Mouse (Mus musculus) Patski (cell line): ENCODE results near the gene Cabcoco1. TPM values are rescaled to one million over a fixed set of nuclear protein-coding genes. Genes with fewer than 3 reads are reported as not detected.

Source experiments
- ATAC-seq: fragments of 100-300 bp; one replicate; pipeline ENCODE4 v1.8.0; 2021
- CTCF ChIA-PET: fragments of 350-600 bp; sonication (Branson Sonifier 250); formaldehyde crosslinking; loops from one replicate; lab custom pipeline; 2022; ENCODE audit warnings: inconsistent platforms; lab: Charles Lee
- POLR2A ChIA-PET: fragments of 350-600 bp; sonication (Branson Sonifier 250); formaldehyde crosslinking; loops from one replicate; lab custom pipeline; 2022; ENCODE audit warnings: antibody characterized with exemption, inconsistent platforms; lab: Charles Lee
- DNase-seq: peaks from one replicate; pipeline ENCODE4 v3.0.0-alpha.2; 2011; ENCODE audit warnings: low read depth, low spot score
- H3K27me3 ChIP-seq: fragments of 371-371 bp; one replicate; pipeline ENCODE4 v1.5.1; 2021
- CTCF ChIP-seq: fragments of 100-300 bp; IDR thresholded peaks from one replicate; pipeline ENCODE4 v1.5.1; 2021
- in situ Hi-C: fragments of 300-500 bp; cut with MboI; formaldehyde crosslinking; loops from 3 replicates; pipeline ENCODE4 v1.11.1; 2018; ENCODE audit warnings: low pct_unique_long_range_greater_than_20kb, mixed read lengths
- polyA plus RNA-seq: library from polyadenylated mRNA; unstranded; gene quantifications from one replicate; pipeline ENCODE4 v1.2.3, GENCODE M21; 2021

The Cabcoco1 gene
- polyA plus RNA-seq, 1 experiment from 2014 or later, result not detected

- H3K27me3 ChIP-seq, result no peaks in the 10 kb centered on the region
- ChIA-PET POLR2A (interaction anchor here (0.6 kb wide), 1 partner anchor 878 kb away, joined by 4 read pairs; no protein-coding TSS in a partner anchor), CTCF (interaction anchor here (0.8 kb wide), 1 partner anchor 392 kb away, joined by 3 read pairs; no protein-coding TSS in a partner anchor)
- no peak for TF ChIP-seq CTCF
- DNase-seq (no peak), ATAC-seq (no peak)
- in situ Hi-C loops, result no loop called here
Measured at GRCm38 (mm10) chr10:68441931-68442662, 99.6 kb downstream of the Cabcoco1 start.

- TF ChIP-seq CTCF, result no peak
- no peak for DNase-seq
- no peak for ATAC-seq
- CTCF ChIA-PET, result no interaction called here
- no peaks in the 10 kb centered on the region for H3K27me3 ChIP-seq
- POLR2A ChIA-PET, result no interaction called here
- in situ Hi-C loops, result no loop called here
Measured at GRCm38 (mm10) chr10:68440515-68440914, 101.2 kb downstream of the Cabcoco1 start.

GRCm38 (mm10) chr10:68435754-68436153, 105.9 kb downstream of the Cabcoco1 start:
- ChIA-PET CTCF (no interaction called here), POLR2A (no interaction called here)
- no peaks in the 10 kb centered on the region for H3K27me3 ChIP-seq
- in situ Hi-C loops, result no loop called here
- DNase-seq (no peak), ATAC-seq (no peak)
- no peak for TF ChIP-seq CTCF

- CTCF ChIA-PET, result no interaction called here
- TF ChIP-seq CTCF, result no peak
- ATAC-seq (no peak), DNase-seq (no peak)
- in situ Hi-C loops, result no loop called here
- POLR2A ChIA-PET, result no interaction called here
- H3K27me3 ChIP-seq, result no peaks in the 10 kb centered on the region
Measured at GRCm38 (mm10) chr10:68435001-68435560, 106.6 kb downstream of the Cabcoco1 start.

GRCm38 (mm10) chr10:68434045-68434639, 107.6 kb downstream of the Cabcoco1 start:
- no peak for TF ChIP-seq CTCF
- ATAC-seq (no peak), DNase-seq (no peak)
- POLR2A ChIA-PET, result no interaction called here
- in situ Hi-C loops, result no loop called here
- CTCF ChIA-PET, result no interaction called here
- no peaks in the 10 kb centered on the region for H3K27me3 ChIP-seq

- in situ Hi-C loops, result no loop called here
- TF ChIP-seq CTCF, result no peak
- ChIA-PET POLR2A (no interaction called here), CTCF (no interaction called here)
- DNase-seq, result no peak
- ATAC-seq, result no peak
- no peaks in the 10 kb centered on the region for H3K27me3 ChIP-seq
Measured at GRCm38 (mm10) chr10:68431346-68431745, 110.3 kb downstream of the Cabcoco1 start.

GRCm38 (mm10) chr10:68430929-68431328, 110.8 kb downstream of the Cabcoco1 start:
- in situ Hi-C loops, result no loop called here
- ATAC-seq (no peak), DNase-seq (no peak)
- POLR2A ChIA-PET, result interaction anchor here (0.6 kb wide), 1 partner anchor 23 kb away, joined by 3 read pairs; no protein-coding TSS in a partner anchor
- H3K27me3 ChIP-seq, result no peaks in the 10 kb centered on the region
- TF ChIP-seq CTCF, result no peak
- CTCF ChIA-PET, result no interaction called here

- TF ChIP-seq CTCF, result no peak
- ChIA-PET POLR2A (no interaction called here), CTCF (no interaction called here)
- no peak for ATAC-seq
- in situ Hi-C loops, result no loop called here
- H3K27me3 ChIP-seq, result no peaks in the 10 kb centered on the region
- no peak for DNase-seq
Measured at GRCm38 (mm10) chr10:68420393-68420920, 121.2 kb downstream of the Cabcoco1 start.

- in situ Hi-C loops, result no loop called here
- TF ChIP-seq CTCF, result no peak
- ATAC-seq (no peak), DNase-seq (no peak)
- POLR2A ChIA-PET, result no interaction called here
- no peaks in the 10 kb centered on the region for H3K27me3 ChIP-seq
- CTCF ChIA-PET, result no interaction called here
Measured at GRCm38 (mm10) chr10:68419893-68420292, 121.8 kb downstream of the Cabcoco1 start.

- DNase-seq (no peak), ATAC-seq (no peak)
- in situ Hi-C loops, result no loop called here
- no peaks in the 10 kb centered on the region for H3K27me3 ChIP-seq
- POLR2A ChIA-PET, result interaction anchor here (0.6 kb wide), 1 partner anchor 79 kb away, joined by 4 read pairs; no protein-coding TSS in a partner anchor
- TF ChIP-seq CTCF, result no peak
- CTCF ChIA-PET, result no interaction called here
Measured at GRCm38 (mm10) chr10:68417074-68417790, 124.5 kb downstream of the Cabcoco1 start.
